Mouse (Mus musculus): ENCODE measurements around the gene Ppp1r36. TPM values are rescaled to one million over a fixed set of nuclear protein-coding genes. Genes with fewer than 3 reads are reported as not detected.

Ppp1r36 gene
- polyA plus RNA-seq, 1 experiment, result 1.1 TPM

- H3K4me3 ChIP-seq (ENCODE audit: low read depth, low read length), result no peak overlapping the region
- TF ChIP-seq CTCF (IDR thresholded peaks at IDR 0.05; ENCODE audit: low read depth, low read length) (no peak), EP300 (IDR thresholded peaks at IDR 0.05; ENCODE audit: insufficient read depth, low read depth, low read length) (no peak), POLR2A (IDR thresholded peaks at IDR 0.05; ENCODE audit: insufficient read depth, low read length) (no peak)
- H3K4me1 ChIP-seq (ENCODE audit: control insufficient read depth, insufficient read depth, low read length), result no peaks in the 10 kb centered on the region
- H3K9me3 ChIP-seq (replicated peaks; ENCODE audit: control insufficient read depth, insufficient read depth, low read length, poor library complexity, severe bottlenecking), result no peaks in the 10 kb centered on the region
- no peak overlapping the region for H3K9ac ChIP-seq (ENCODE audit: low read depth, poor library complexity, severe bottlenecking)
- H3K27ac ChIP-seq (ENCODE audit: insufficient read depth, low read length), result no peak overlapping the region
- H3K36me3 ChIP-seq (ENCODE audit: control insufficient read depth, insufficient read depth, low read length, poor library complexity, severe bottlenecking), result no peaks in the 10 kb centered on the region
- no peaks in the 10 kb centered on the region for H3K27me3 ChIP-seq (ENCODE audit: control insufficient read depth, insufficient read depth, low read length, poor library complexity, severe bottlenecking)
Observed at GRCm38 (mm10) chr12:76474802-76475201, 57.5 kb downstream of the Ppp1r36 start.

- Histone ChIP-seq H3K27ac (ENCODE audit: insufficient read depth, low read length) (no peak overlapping the region), H3K27me3 (ENCODE audit: control insufficient read depth, insufficient read depth, low read length, poor library complexity, severe bottlenecking) (no peaks in the 10 kb centered on the region), H3K9me3 (replicated peaks; ENCODE audit: control insufficient read depth, insufficient read depth, low read length, poor library complexity, severe bottlenecking) (no peaks in the 10 kb centered on the region), H3K4me1 (ENCODE audit: control insufficient read depth, insufficient read depth, low read length) (no peaks in the 10 kb centered on the region), H3K4me3 (ENCODE audit: low read depth, low read length) (no peak overlapping the region), H3K36me3 (ENCODE audit: control insufficient read depth, insufficient read depth, low read length, poor library complexity, severe bottlenecking) (no peaks in the 10 kb centered on the region), H3K9ac (ENCODE audit: low read depth, poor library complexity, severe bottlenecking) (no peak overlapping the region)
- no peak for TF ChIP-seq CTCF (IDR thresholded peaks at IDR 0.05; ENCODE audit: low read depth, low read length)
- no peak for TF ChIP-seq POLR2A (IDR thresholded peaks at IDR 0.05; ENCODE audit: insufficient read depth, low read length)
- no peak for TF ChIP-seq EP300 (IDR thresholded peaks at IDR 0.05; ENCODE audit: insufficient read depth, low read depth, low read length)
Observed at GRCm38 (mm10) chr12:76476146-76476545, 58.8 kb downstream of the Ppp1r36 start.

GRCm38 (mm10) chr12:76478309-76479023, 61.1 kb downstream of the Ppp1r36 start:
- H3K4me3 ChIP-seq (ENCODE audit: low read depth, low read length), result no peak overlapping the region
- no peaks in the 10 kb centered on the region for H3K4me1 ChIP-seq (ENCODE audit: control insufficient read depth, insufficient read depth, low read length)
- H3K9ac ChIP-seq (ENCODE audit: low read depth, poor library complexity, severe bottlenecking), result no peak overlapping the region
- TF ChIP-seq EP300 (IDR thresholded peaks at IDR 0.05; ENCODE audit: insufficient read depth, low read depth, low read length), result no peak
- TF ChIP-seq POLR2A (IDR thresholded peaks at IDR 0.05; ENCODE audit: insufficient read depth, low read length), result no peak
- no peak for TF ChIP-seq CTCF (IDR thresholded peaks at IDR 0.05; ENCODE audit: low read depth, low read length)
- H3K27ac ChIP-seq (ENCODE audit: insufficient read depth, low read length), result no peak overlapping the region
- no peaks in the 10 kb centered on the region for H3K27me3 ChIP-seq (ENCODE audit: control insufficient read depth, insufficient read depth, low read length, poor library complexity, severe bottlenecking)
- H3K9me3 ChIP-seq (replicated peaks; ENCODE audit: control insufficient read depth, insufficient read depth, low read length, poor library complexity, severe bottlenecking), result no peaks in the 10 kb centered on the region
- no peaks in the 10 kb centered on the region for H3K36me3 ChIP-seq (ENCODE audit: control insufficient read depth, insufficient read depth, low read length, poor library complexity, severe bottlenecking)

- Histone ChIP-seq H3K9ac (ENCODE audit: low read depth, poor library complexity, severe bottlenecking) (no peak overlapping the region), H3K27ac (ENCODE audit: insufficient read depth, low read length) (no peak overlapping the region)
Observed at GRCm38 (mm10) chr12:76479174-76479573, 61.8 kb downstream of the Ppp1r36 start.

GRCm38 (mm10) chr12:76479836-76480495, 62.6 kb downstream of the Ppp1r36 start:
- H3K9ac ChIP-seq (ENCODE audit: low read depth, poor library complexity, severe bottlenecking), result no peak overlapping the region
- H3K36me3 ChIP-seq (ENCODE audit: control insufficient read depth, insufficient read depth, low read length, poor library complexity, severe bottlenecking), result no peaks in the 10 kb centered on the region
- no peak overlapping the region for H3K27ac ChIP-seq (ENCODE audit: insufficient read depth, low read length)
- no peaks in the 10 kb centered on the region for H3K4me1 ChIP-seq (ENCODE audit: control insufficient read depth, insufficient read depth, low read length)
- H3K27me3 ChIP-seq (ENCODE audit: control insufficient read depth, insufficient read depth, low read length, poor library complexity, severe bottlenecking), result no peaks in the 10 kb centered on the region
- H3K4me3 ChIP-seq (ENCODE audit: low read depth, low read length), result no peak overlapping the region
- no peak for TF ChIP-seq POLR2A (IDR thresholded peaks at IDR 0.05; ENCODE audit: insufficient read depth, low read length)
- TF ChIP-seq EP300 (IDR thresholded peaks at IDR 0.05; ENCODE audit: insufficient read depth, low read depth, low read length), result no peak
- TF ChIP-seq CTCF (IDR thresholded peaks at IDR 0.05; ENCODE audit: low read depth, low read length), result no peak
- H3K9me3 ChIP-seq (replicated peaks; ENCODE audit: control insufficient read depth, insufficient read depth, low read length, poor library complexity, severe bottlenecking), result no peaks in the 10 kb centered on the region

More at GRCm38 (mm10) chr12:76479174-76479573, 61.8 kb downstream of the Ppp1r36 start:
- Histone ChIP-seq H3K36me3 (ENCODE audit: control insufficient read depth, insufficient read depth, low read length, poor library complexity, severe bottlenecking) (no peaks in the 10 kb centered on the region), H3K4me3 (ENCODE audit: low read depth, low read length) (no peak overlapping the region), H3K27me3 (ENCODE audit: control insufficient read depth, insufficient read depth, low read length, poor library complexity, severe bottlenecking) (no peaks in the 10 kb centered on the region), H3K4me1 (ENCODE audit: control insufficient read depth, insufficient read depth, low read length) (no peaks in the 10 kb centered on the region), H3K9me3 (replicated peaks; ENCODE audit: control insufficient read depth, insufficient read depth, low read length, poor library complexity, severe bottlenecking) (no peaks in the 10 kb centered on the region)
- TF ChIP-seq POLR2A (IDR thresholded peaks at IDR 0.05; ENCODE audit: insufficient read depth, low read length), result no peak
- TF ChIP-seq CTCF (IDR thresholded peaks at IDR 0.05; ENCODE audit: low read depth, low read length), result no peak
- no peak for TF ChIP-seq EP300 (IDR thresholded peaks at IDR 0.05; ENCODE audit: insufficient read depth, low read depth, low read length)

- Histone ChIP-seq H3K9ac (ENCODE audit: low read depth, poor library complexity, severe bottlenecking) (no peak overlapping the region), H3K27me3 (ENCODE audit: control insufficient read depth, insufficient read depth, low read length, poor library complexity, severe bottlenecking) (no peaks in the 10 kb centered on the region), H3K4me1 (ENCODE audit: control insufficient read depth, insufficient read depth, low read length) (no peaks in the 10 kb centered on the region), H3K27ac (ENCODE audit: insufficient read depth, low read length) (no peak overlapping the region), H3K9me3 (replicated peaks; ENCODE audit: control insufficient read depth, insufficient read depth, low read length, poor library complexity, severe bottlenecking) (no peaks in the 10 kb centered on the region), H3K36me3 (ENCODE audit: control insufficient read depth, insufficient read depth, low read length, poor library complexity, severe bottlenecking) (no peaks in the 10 kb centered on the region), H3K4me3 (ENCODE audit: low read depth, low read length) (no peak overlapping the region)
- TF ChIP-seq CTCF (IDR thresholded peaks at IDR 0.05; ENCODE audit: low read depth, low read length), result no peak
- TF ChIP-seq POLR2A (IDR thresholded peaks at IDR 0.05; ENCODE audit: insufficient read depth, low read length), result no peak
- TF ChIP-seq EP300 (IDR thresholded peaks at IDR 0.05; ENCODE audit: insufficient read depth, low read depth, low read length), result no peak
Observed at GRCm38 (mm10) chr12:76482446-76482845, 65.1 kb downstream of the Ppp1r36 start.
